Mouse (Mus musculus) G1E (cell line): ENCODE measurements around the gene Foxj2.

Experiments
- CTCF ChIP-seq: IDR thresholded peaks from 2 replicates; pipeline ENCODE4 v1.5.1; 2012; ENCODE audit warnings: low read depth, low read length, inconsistent platforms, mixed read lengths
- GATA2 ChIP-seq: IDR thresholded peaks from 2 replicates; pipeline ENCODE4 v1.6.1; 2012; ENCODE audit warnings: low read depth, low read length, inconsistent platforms, borderline replicate concordance
- TAL1 ChIP-seq: conservative IDR thresholded peaks from 2 replicates; pipeline ENCODE4 v1.6.1; 2012; ENCODE audit warnings: low read depth, low read length, inconsistent platforms, mixed read lengths

- TF ChIP-seq TAL1: no peak
- TF ChIP-seq CTCF: no peak
- no peak for TF ChIP-seq GATA2
These were observed 33.0 kb downstream of the Foxj2 start for GRCm38 (mm10) chr6:122852696-122853095.
